Mouse (Mus musculus) adrenal gland, adult 8-10 months (tissue): ENCODE data around the gene Hlcs. TPM values are rescaled to one million over a fixed set of nuclear protein-coding genes. Genes with fewer than 3 reads are reported as not detected.

Experiments used
- DNase-seq: peaks from one replicate; pipeline ENCODE4 v3.0.0; 2022
- total RNA-seq, 4 experiments: library from RNA; stranded (reverse); gene quantifications; 2 replicates each; pipeline ENCODE4 v1.2.4; 2022

Gene Hlcs
- total RNA-seq, 4 experiments from 2014 or later, result 20.7 to 31.7 (median 24.9) TPM

- DNase-seq, result no peak
Measured at GRCm38 (mm10) chr16:94094251-94095108, 218.9 kb downstream of the Hlcs start.

GRCm38 (mm10) chr16:94093151-94093863 lies 220.1 kb downstream of the Hlcs start:
- no peak for DNase-seq

GRCm38 (mm10) chr16:94092511-94093150 lies 220.7 kb downstream of the Hlcs start:
- DNase-seq, result no peak

GRCm38 (mm10) chr16:94088819-94089692 lies 224.3 kb downstream of the Hlcs start:
- no peak for DNase-seq

- no peak for DNase-seq
Measured at GRCm38 (mm10) chr16:94088226-94088748, 225.1 kb downstream of the Hlcs start.

GRCm38 (mm10) chr16:94087570-94088225 lies 225.7 kb downstream of the Hlcs start:
- DNase-seq, result no peak

- DNase-seq, result no peak
Measured at GRCm38 (mm10) chr16:94086701-94087569, 226.4 kb downstream of the Hlcs start.

GRCm38 (mm10) chr16:94085603-94086285 lies 227.6 kb downstream of the Hlcs start:
- no peak for DNase-seq

- DNase-seq, result no peak
Measured at GRCm38 (mm10) chr16:94084711-94085602, 228.4 kb downstream of the Hlcs start, which contains the start of gene Sim2. Gene Sim2, plus strand, starts transcription at chr16:94084931.

GRCm38 (mm10) chr16:94083848-94084525 lies 229.4 kb downstream of the Hlcs start:
- no peak for DNase-seq

GRCm38 (mm10) chr16:94082960-94083847 lies 230.2 kb downstream of the Hlcs start:
- DNase-seq, result no peak

GRCm38 (mm10) chr16:94081996-94082708 lies 231.2 kb downstream of the Hlcs start:
- no peak for DNase-seq

GRCm38 (mm10) chr16:94081596-94081995 lies 231.8 kb downstream of the Hlcs start:
- no peak for DNase-seq

- no peak for DNase-seq
Measured at GRCm38 (mm10) chr16:94079856-94080555, 233.4 kb downstream of the Hlcs start.

GRCm38 (mm10) chr16:94079075-94079855 lies 234.1 kb downstream of the Hlcs start:
- DNase-seq, result no peak
